Mouse (Mus musculus) bone marrow, adult 2 months (tissue): ENCODE results near the gene Fam213b. TPM values are rescaled to one million over a fixed set of nuclear protein-coding genes. Genes with fewer than 3 reads are reported as not detected.

Source experiments
- H3K27ac ChIP-seq: fragments of 200-500 bp; 2 replicates; pipeline ENCODE4 v1.5.1; 2012; ENCODE audit warnings: low read depth, mild to moderate bottlenecking, control low read depth, inconsistent platforms, low read length; ENCODE audit not compliant: control insufficient read depth, poor library complexity, insufficient read depth
- H3K4me1 ChIP-seq: fragments of 200-500 bp; 2 replicates; pipeline ENCODE4 v1.6.1; 2011; ENCODE audit warnings: low read length; ENCODE audit not compliant: control insufficient read depth, insufficient read depth
- H3K4me3 ChIP-seq: fragments of 200-500 bp; replicated peaks from 2 replicates; pipeline ENCODE3; 2011; ENCODE audit warnings: mild to moderate bottlenecking, low read depth, low read length, control low read depth; ENCODE audit not compliant: control insufficient read depth
- CTCF ChIP-seq: fragments of 200-500 bp; IDR thresholded peaks from 2 replicates; pipeline ENCODE4 v1.5.1; 2011; ENCODE audit warnings: low read length, control low read depth; ENCODE audit not compliant: control insufficient read depth, insufficient read depth
- POLR2A ChIP-seq: fragments of 200-500 bp; IDR thresholded peaks from 2 replicates; pipeline ENCODE4 v1.6.1; 2011; ENCODE audit warnings: low read depth, mild to moderate bottlenecking, control low read depth, low read length, borderline replicate concordance; ENCODE audit not compliant: control insufficient read depth
- WGBS: fragments of 180-500 bp; shearing (Covaris S2); methylation state at CpG from one replicate; pipeline ENCODE4 v1.1.7; 2018; 5-methylcytosine and 5-hydroxymethylcytosine counted together
- polyA plus RNA-seq: library from polyadenylated mRNA; stranded (reverse); fragments of >200 nt; gene quantifications from 2 replicates; pipeline ENCODE4 v1.2.4, GENCODE M21; 2011; ENCODE audit warnings: low replicate concordance; ENCODE audit not compliant: missing spikeins, insufficient read depth, insufficient read length

Gene Fam213b
- polyA plus RNA-seq, 1 experiment, result 32.5 TPM

GRCm38 (mm10) chr4:154864271-154864771 lies 34.6 kb downstream of the Fam213b start:
- Histone ChIP-seq H3K4me3 (peak overlapping the region; percentile 31), H3K27ac (no peak overlapping the region), H3K4me1 (no peaks in the 10 kb centered on the region)
- TF ChIP-seq CTCF, result no peak
- TF ChIP-seq POLR2A, result no peak
- 2% methylated on average over 18 of the region's 18 CpGs for WGBS

DNA sequence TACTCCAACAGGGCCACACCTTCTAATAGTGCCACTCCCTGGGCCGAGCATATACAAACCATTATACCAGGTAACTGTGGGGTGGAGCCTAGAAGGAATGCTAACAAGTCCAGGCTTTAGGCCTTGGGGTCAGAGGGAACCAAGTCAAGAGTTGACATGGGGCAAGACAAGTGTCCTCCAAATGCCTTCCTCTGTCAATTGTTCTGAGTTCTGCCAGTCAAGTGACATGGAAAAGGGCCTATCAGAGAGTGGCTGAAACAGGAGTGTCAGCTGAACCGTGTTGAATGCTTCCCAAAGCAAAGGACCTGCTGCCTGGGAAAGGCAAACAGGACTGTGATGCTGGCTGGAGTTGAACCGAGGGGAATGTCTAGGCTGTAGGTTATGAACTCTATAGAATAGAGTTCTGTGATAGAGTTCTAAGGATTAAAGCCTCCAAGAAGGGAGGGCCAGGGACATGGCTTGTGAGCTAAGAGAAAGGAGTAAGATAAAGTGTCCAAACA lies 35.4 kb downstream of the Fam213b start:
- TF ChIP-seq POLR2A, result no peak
- no peak for TF ChIP-seq CTCF
- Histone ChIP-seq H3K4me3 (no peak overlapping the region), H3K4me1 (no peaks in the 10 kb centered on the region), H3K27ac (no peak overlapping the region)
- 69% methylated on average over 3 of the region's 3 CpGs for WGBS

GRCm38 (mm10) chr4:154861967-154862366 lies 37.0 kb downstream of the Fam213b start:
- Histone ChIP-seq H3K4me3 (no peak overlapping the region), H3K4me1 (no peaks in the 10 kb centered on the region), H3K27ac (no peak overlapping the region)
- 68% methylated on average over 5 of the region's 5 CpGs for WGBS
- TF ChIP-seq POLR2A (no peak), CTCF (no peak)

DNA sequence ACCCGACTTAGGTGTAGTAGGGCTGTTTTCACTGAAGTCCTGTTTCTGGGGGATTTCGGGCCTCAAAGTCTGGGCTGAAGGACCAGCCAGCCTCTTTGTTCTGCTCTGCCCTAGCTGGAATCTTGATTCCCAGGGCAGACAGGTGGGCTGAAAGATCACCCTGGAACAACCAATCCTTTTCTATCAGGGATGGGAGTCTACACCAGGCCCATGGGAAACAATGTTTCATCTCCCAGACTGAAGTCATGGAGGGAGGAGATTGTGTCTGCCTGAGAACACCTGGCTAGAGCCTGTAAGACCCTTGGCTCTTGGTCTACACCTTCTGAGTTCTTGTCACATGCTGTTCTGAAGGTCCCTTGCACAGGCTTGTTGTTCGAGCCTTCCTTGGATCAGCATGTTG lies 40.3 kb downstream of the Fam213b start:
- no peaks in the 10 kb centered on the region for H3K4me1 ChIP-seq
- no peak overlapping the region for H3K4me3 ChIP-seq
- 74% methylated on average over 3 of the region's 3 CpGs for WGBS
- TF ChIP-seq CTCF (no peak), POLR2A (no peak)
- H3K27ac ChIP-seq, result no peak overlapping the region

DNA sequence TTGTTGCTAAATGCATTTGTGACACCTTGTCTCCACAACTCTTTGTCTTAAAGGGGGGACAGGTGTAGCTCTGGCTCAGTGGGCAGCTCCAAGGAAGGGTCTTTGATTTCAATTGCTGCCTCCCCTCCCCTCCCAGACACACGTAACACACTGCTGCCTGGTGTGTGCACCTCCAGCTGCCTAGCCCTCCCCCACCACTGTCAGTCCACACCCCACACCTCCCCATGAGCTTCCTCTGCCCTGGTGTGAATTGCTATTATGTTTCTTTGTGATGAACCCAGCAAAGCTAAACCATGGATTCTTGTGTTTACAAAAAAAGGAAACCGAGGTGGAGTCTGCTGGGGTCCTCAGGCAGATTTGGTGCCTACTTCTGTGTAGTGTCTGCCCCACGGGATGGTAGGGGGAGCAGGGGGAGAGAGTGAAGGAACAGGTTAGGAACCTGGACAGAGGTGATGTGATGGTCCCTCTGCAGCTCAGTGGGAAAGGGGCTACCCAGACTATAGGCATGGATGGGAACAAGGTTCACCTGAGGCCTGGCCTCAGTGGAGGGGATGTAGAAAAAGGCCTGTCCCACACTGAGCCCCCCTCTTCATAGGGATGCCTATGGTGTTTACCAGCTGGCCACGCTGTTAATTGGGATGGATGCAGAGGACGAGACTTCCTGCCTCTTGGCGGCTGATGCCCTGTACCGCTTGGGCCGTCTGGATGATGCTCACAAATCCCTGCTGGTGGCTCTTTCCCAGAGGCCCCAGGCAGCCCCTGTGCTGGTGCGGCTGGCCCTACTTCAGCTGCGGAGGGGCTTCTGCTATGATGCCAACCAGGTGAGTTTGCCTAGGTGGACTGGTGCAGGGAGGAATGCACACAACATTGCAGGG lies 41.3 kb downstream of the Fam213b start:
- WGBS, result 78% methylated on average over 10 of the region's 10 CpGs
- Histone ChIP-seq H3K4me3 (no peak overlapping the region), H3K4me1 (no peaks in the 10 kb centered on the region), H3K27ac (no peak overlapping the region)
- TF ChIP-seq POLR2A (no peak), CTCF (no peak)

- H3K4me1 ChIP-seq, result no peaks in the 10 kb centered on the region
- no peak overlapping the region for H3K27ac ChIP-seq
- TF ChIP-seq CTCF (no peak), POLR2A (no peak)
- 80% methylated on average over 7 of the region's 7 CpGs for WGBS
- H3K4me3 ChIP-seq, result no peak overlapping the region
These were observed 42.1 kb downstream of the Fam213b start for GRCm38 (mm10) chr4:154856882-154857281.

GRCm38 (mm10) chr4:154856480-154856837 lies 42.5 kb downstream of the Fam213b start:
- TF ChIP-seq CTCF, result no peak
- no peak for TF ChIP-seq POLR2A
- 28% methylated on average over 9 of the region's 9 CpGs for WGBS
- Histone ChIP-seq H3K4me3 (no peak overlapping the region), H3K27ac (no peak overlapping the region; the same call in 1 of the 2 replicates), H3K4me1 (no peaks in the 10 kb centered on the region)

GRCm38 (mm10) chr4:154855721-154856479 lies 43.0 kb downstream of the Fam213b start:
- Histone ChIP-seq H3K27ac (no peak overlapping the region; the same call in 1 of the 2 replicates), H3K4me3 (no peak overlapping the region), H3K4me1 (no peaks in the 10 kb centered on the region)
- TF ChIP-seq POLR2A (no peak), CTCF (peak; percentile 30; the same call in 1 of the 2 replicates)
- WGBS, result 2% methylated on average over 110 of the region's 110 CpGs
